Mouse (Mus musculus): ENCODE results near the gene Cald1.
A peak's percentile ranks its signal among the peaks of the same experiment; 100 is the strongest.

DNA sequence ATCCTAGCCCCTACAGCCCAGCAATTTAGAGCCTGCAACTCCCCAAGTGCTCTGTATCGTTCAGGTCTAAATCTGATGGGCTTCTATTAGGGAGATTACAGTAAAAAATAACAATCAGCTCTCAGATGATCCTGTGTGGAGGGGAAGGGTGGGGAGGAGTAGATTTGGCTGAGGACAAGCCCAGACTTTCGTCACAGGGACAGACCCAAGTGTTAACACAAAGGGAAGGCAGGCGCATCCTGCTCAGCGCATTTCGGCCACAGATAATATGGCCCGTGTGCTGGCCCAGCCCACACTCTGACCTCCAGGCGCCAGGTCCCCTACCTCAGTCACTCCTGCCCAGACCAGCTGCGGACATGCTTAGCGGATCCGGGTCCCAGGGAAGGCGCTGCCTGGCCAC is 111.0 kb downstream of the Cald1 start:
- TF ChIP-seq EP300 (IDR thresholded peaks at IDR 0.05; ENCODE audit: insufficient read depth, low read depth, low read length) (0 out of 2 replicates have a peak, but pooled peaks have one; percentile 11), CTCF (IDR thresholded peaks at IDR 0.05; ENCODE audit: low read depth, low read length) (no peak)

All from ES-Bruce4 (cell line).